Mouse (Mus musculus): ENCODE data around the gene Ccdc90b. TPM values are rescaled to one million over a fixed set of nuclear protein-coding genes. Genes with fewer than 3 reads are reported as not detected.

Ccdc90b gene
- polyA plus RNA-seq, 1 experiment: 21.0 TPM

GRCm38 (mm10) chr7:92550990-92551392, 10.0 kb upstream of the Ccdc90b start:
- Histone ChIP-seq H3K4me1 (ENCODE audit: control insufficient read depth, insufficient read depth, low read length) (no peaks in the 10 kb centered on the region), H3K27me3 (ENCODE audit: control insufficient read depth, insufficient read depth, low read length) (no peaks in the 10 kb centered on the region), H3K4me3 (replicated peaks; ENCODE audit: insufficient read depth, low read depth, low read length) (no peak overlapping the region), H3K27ac (ENCODE audit: insufficient read depth, low read length) (no peak overlapping the region)
- no peak for TF ChIP-seq POLR2A (IDR thresholded peaks at IDR 0.05; ENCODE audit: borderline replicate concordance, insufficient read depth, low read length)
- peak; percentile 2; the same call in 1 of the 2 replicates for TF ChIP-seq CTCF (IDR thresholded peaks at IDR 0.05; ENCODE audit: borderline replicate concordance, insufficient read depth, low read depth, low read length)
- peak in 1 of 2 experiments; percentile 55 for DNase-seq
- WGBS: 33% methylated on average over 4 of the region's 4 CpGs

GRCm38 (mm10) chr7:92558744-92559143, 2.2 kb upstream of the Ccdc90b start:
- DNase-seq: no peak
- no peak for TF ChIP-seq POLR2A (IDR thresholded peaks at IDR 0.05; ENCODE audit: borderline replicate concordance, insufficient read depth, low read length)
- no peak for TF ChIP-seq CTCF (IDR thresholded peaks at IDR 0.05; ENCODE audit: borderline replicate concordance, insufficient read depth, low read depth, low read length)
- H3K4me1 ChIP-seq (ENCODE audit: control insufficient read depth, insufficient read depth, low read length): no peaks in the 10 kb centered on the region
- no peaks in the 10 kb centered on the region for H3K27me3 ChIP-seq (ENCODE audit: control insufficient read depth, insufficient read depth, low read length)
- H3K27ac ChIP-seq (ENCODE audit: insufficient read depth, low read length): no peak overlapping the region
- WGBS: 91% methylated on average over 2 of the region's 2 CpGs
- no peak overlapping the region for H3K4me3 ChIP-seq (replicated peaks; ENCODE audit: insufficient read depth, low read depth, low read length)

- Histone ChIP-seq H3K4me3 (replicated peaks; ENCODE audit: insufficient read depth, low read depth, low read length) (no peak overlapping the region), H3K4me1 (ENCODE audit: control insufficient read depth, insufficient read depth, low read length) (no peaks in the 10 kb centered on the region), H3K27me3 (ENCODE audit: control insufficient read depth, insufficient read depth, low read length) (no peaks in the 10 kb centered on the region), H3K27ac (ENCODE audit: insufficient read depth, low read length) (no peak overlapping the region)
- DNase-seq: no peak
- 79% methylated on average over 1 of the region's 1 CpGs for WGBS
- TF ChIP-seq POLR2A (IDR thresholded peaks at IDR 0.05; ENCODE audit: borderline replicate concordance, insufficient read depth, low read length): no peak
- TF ChIP-seq CTCF (IDR thresholded peaks at IDR 0.05; ENCODE audit: borderline replicate concordance, insufficient read depth, low read depth, low read length): no peak
Observed at GRCm38 (mm10) chr7:92566775-92567174, 5.8 kb downstream of the Ccdc90b start.

GRCm38 (mm10) chr7:92580491-92581207, 19.7 kb downstream of the Ccdc90b start:
- peak; percentile 50 to 79 for DNase-seq
- H3K4me1 ChIP-seq (ENCODE audit: control insufficient read depth, insufficient read depth, low read length): peaks cover 3% of the 10 kb centered on the region; the same call in 1 of the 2 replicates
- no peaks in the 10 kb centered on the region for H3K27me3 ChIP-seq (ENCODE audit: control insufficient read depth, insufficient read depth, low read length)
- no peak overlapping the region for H3K4me3 ChIP-seq (replicated peaks; ENCODE audit: insufficient read depth, low read depth, low read length)
- 33% methylated on average over 5 of the region's 5 CpGs for WGBS
- peak overlapping the region; percentile 92 for H3K27ac ChIP-seq (ENCODE audit: insufficient read depth, low read length)
- TF ChIP-seq CTCF (IDR thresholded peaks at IDR 0.05; ENCODE audit: borderline replicate concordance, insufficient read depth, low read depth, low read length): no peak
- TF ChIP-seq POLR2A (IDR thresholded peaks at IDR 0.05; ENCODE audit: borderline replicate concordance, insufficient read depth, low read length): no peak

- DNase-seq: no peak
- H3K4me3 ChIP-seq (replicated peaks; ENCODE audit: insufficient read depth, low read depth, low read length): no peak overlapping the region
- H3K27ac ChIP-seq (ENCODE audit: insufficient read depth, low read length): no peak overlapping the region
- no peak for TF ChIP-seq CTCF (IDR thresholded peaks at IDR 0.05; ENCODE audit: borderline replicate concordance, insufficient read depth, low read depth, low read length)
- TF ChIP-seq POLR2A (IDR thresholded peaks at IDR 0.05; ENCODE audit: borderline replicate concordance, insufficient read depth, low read length): no peak
- no peaks in the 10 kb centered on the region for H3K27me3 ChIP-seq (ENCODE audit: control insufficient read depth, insufficient read depth, low read length)
- peaks cover 3% of the 10 kb centered on the region; the same call in 1 of the 2 replicates for H3K4me1 ChIP-seq (ENCODE audit: control insufficient read depth, insufficient read depth, low read length)
- whole genome bisulfite sequencing: 94% methylated on average over 7 of the region's 7 CpGs
Observed at GRCm38 (mm10) chr7:92583567-92583966, 22.6 kb downstream of the Ccdc90b start.

- H3K27me3 ChIP-seq (ENCODE audit: control insufficient read depth, insufficient read depth, low read length): no peaks in the 10 kb centered on the region
- 14% methylated on average over 7 of the region's 7 CpGs for WGBS
Observed at GRCm38 (mm10) chr7:92589986-92590385, 29.0 kb downstream of the Ccdc90b start.

GRCm38 (mm10) chr7:92590842-92591241, 29.9 kb downstream of the Ccdc90b start:
- H3K4me1 ChIP-seq (ENCODE audit: control insufficient read depth, insufficient read depth, low read length): no peaks in the 10 kb centered on the region; the same call in 1 of the 2 replicates
- no peak for DNase-seq
- WGBS: 87% methylated on average over 2 of the region's 2 CpGs
- H3K27me3 ChIP-seq (ENCODE audit: control insufficient read depth, insufficient read depth, low read length): no peaks in the 10 kb centered on the region
- H3K27ac ChIP-seq (ENCODE audit: insufficient read depth, low read length): no peak overlapping the region
- H3K4me3 ChIP-seq (replicated peaks; ENCODE audit: insufficient read depth, low read depth, low read length): no peak overlapping the region
- no peak for TF ChIP-seq CTCF (IDR thresholded peaks at IDR 0.05; ENCODE audit: borderline replicate concordance, insufficient read depth, low read depth, low read length)
- TF ChIP-seq POLR2A (IDR thresholded peaks at IDR 0.05; ENCODE audit: borderline replicate concordance, insufficient read depth, low read length): no peak

More at GRCm38 (mm10) chr7:92589986-92590385, 29.0 kb downstream of the Ccdc90b start:
- DNase-seq: peak in 1 of 2 experiments; percentile 18
- Histone ChIP-seq H3K4me1 (ENCODE audit: control insufficient read depth, insufficient read depth, low read length) (no peaks in the 10 kb centered on the region; the same call in 1 of the 2 replicates), H3K4me3 (replicated peaks; ENCODE audit: insufficient read depth, low read depth, low read length) (no peak overlapping the region), H3K27ac (ENCODE audit: insufficient read depth, low read length) (no peak overlapping the region)
- TF ChIP-seq CTCF (IDR thresholded peaks at IDR 0.05; ENCODE audit: borderline replicate concordance, insufficient read depth, low read depth, low read length): no peak
- TF ChIP-seq POLR2A (IDR thresholded peaks at IDR 0.05; ENCODE audit: borderline replicate concordance, insufficient read depth, low read length): no peak

- DNase-seq: no peak
- H3K27ac ChIP-seq (ENCODE audit: insufficient read depth, low read length): no peak overlapping the region
- TF ChIP-seq CTCF (IDR thresholded peaks at IDR 0.05; ENCODE audit: borderline replicate concordance, insufficient read depth, low read depth, low read length) (no peak), POLR2A (IDR thresholded peaks at IDR 0.05; ENCODE audit: borderline replicate concordance, insufficient read depth, low read length) (no peak)
- WGBS: 89% methylated on average over 7 of the region's 7 CpGs
- no peaks in the 10 kb centered on the region for H3K4me1 ChIP-seq (ENCODE audit: control insufficient read depth, insufficient read depth, low read length)
- H3K4me3 ChIP-seq (replicated peaks; ENCODE audit: insufficient read depth, low read depth, low read length): no peak overlapping the region
- no peaks in the 10 kb centered on the region for H3K27me3 ChIP-seq (ENCODE audit: control insufficient read depth, insufficient read depth, low read length)
Observed at GRCm38 (mm10) chr7:92604961-92605360, 44.0 kb downstream of the Ccdc90b start.

Data from cerebellum, adult 2 months (tissue).